Mouse (Mus musculus) left cerebral cortex, adult 2 months (tissue): ENCODE measurements around the gene Actl10. TPM values are rescaled to one million over a fixed set of nuclear protein-coding genes. Genes with fewer than 3 reads are reported as not detected.
A peak's percentile ranks its signal among the peaks of the same experiment; 100 is the strongest.

Experiments used
- DNase-seq, 2 experiments: peaks; one replicate each; pipeline ENCODE4 v3.0.0; 2021 to 2022; ENCODE audit warnings: low spot score in 2 of 2, mixed read lengths in 1 of 2; ENCODE audit errors: extremely low spot score in 1 of 2
- H3K27ac ChIP-seq: fragments of 200-600 bp; 2 replicates; pipeline ENCODE4 v1.8.1; 2022
- H3K4me3 ChIP-seq: fragments of 200-600 bp; 2 replicates; pipeline ENCODE4 v1.8.1; 2022
- CTCF ChIP-seq: fragments of 200-600 bp; IDR thresholded peaks from 2 replicates; pipeline ENCODE4 v1.8.1; 2022; ENCODE audit warnings: antibody characterized with exemption, mild to moderate bottlenecking, moderate library complexity
- intact Hi-C: fragments of 180-260 bp; cut with DNase I; formaldehyde crosslinking; loops from one replicate; pipeline ENCODE4 v1.15.1; 2025
- total RNA-seq, 2 experiments: library from RNA; stranded (reverse); gene quantifications; 2 replicates each; pipeline ENCODE4 v1.2.3; 2021

Gene Actl10
- total RNA-seq, 2 experiments from 2014 or later, result not detected

DNA sequence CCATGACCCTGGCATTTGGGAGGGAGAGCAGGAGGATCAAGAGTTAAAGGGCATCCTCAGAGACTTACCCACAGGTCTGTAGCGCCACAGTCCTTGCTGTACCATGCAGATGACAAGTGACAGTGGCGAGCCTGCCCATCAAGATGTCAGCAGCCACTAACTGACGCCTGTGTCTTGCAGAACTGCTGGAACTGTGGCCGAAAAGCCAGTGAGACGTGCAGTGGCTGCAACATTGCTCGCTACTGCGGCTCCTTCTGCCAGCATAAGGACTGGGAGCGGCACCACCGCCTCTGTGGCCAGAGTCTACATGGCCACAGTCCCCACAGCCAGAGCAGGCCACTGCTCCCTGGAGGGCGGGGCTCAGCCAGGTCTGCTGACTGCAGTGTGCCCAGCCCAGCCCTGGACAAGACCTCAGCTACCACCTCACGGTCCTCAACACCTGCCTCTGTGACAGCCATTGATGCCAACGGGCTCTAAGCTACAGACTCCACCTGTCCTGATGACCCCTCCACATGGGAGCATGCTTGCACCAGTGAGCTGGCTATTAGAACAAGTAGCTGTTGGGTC, 16.8 kb upstream of the Actl10 start:
- Histone ChIP-seq H3K27ac (no peak overlapping the region), H3K4me3 (no peak overlapping the region)
- no peak for DNase-seq
- TF ChIP-seq CTCF, result no peak
- intact Hi-C loops, result no loop called here

GRCm38 (mm10) chr2:154538310-154538709, 13.3 kb upstream of the Actl10 start:
- no peak for DNase-seq
- H3K4me3 ChIP-seq, result no peak overlapping the region
- H3K27ac ChIP-seq, result peak overlapping the region; percentile 79
- no peak for TF ChIP-seq CTCF
- intact Hi-C loops, result no loop called here

GRCm38 (mm10) chr2:154538710-154539109, 12.9 kb upstream of the Actl10 start:
- no peak for DNase-seq
- TF ChIP-seq CTCF, result no peak
- Histone ChIP-seq H3K4me3 (no peak overlapping the region), H3K27ac (peak overlapping the region; percentile 79)
- intact Hi-C loops, result loop anchor here (1.0 kb wide), 2 partner anchors 121 to 126 kb away; no protein-coding TSS in a partner anchor

- Histone ChIP-seq H3K4me3 (no peak overlapping the region), H3K27ac (peak overlapping the region; percentile 79; the same call in 1 of the 2 replicates)
- TF ChIP-seq CTCF, result peak; percentile 76
- DNase-seq, result peak in 1 of 2 experiments; percentile 56
- intact Hi-C loops, result loop anchor here (1.0 kb wide), 2 partner anchors 122 to 127 kb away; no protein-coding TSS in a partner anchor
These were observed 11.9 kb upstream of the Actl10 start for GRCm38 (mm10) chr2:154539720-154540119.

GRCm38 (mm10) chr2:154541630-154542029, 9.9 kb upstream of the Actl10 start:
- TF ChIP-seq CTCF, result peak; percentile 36
- no peak overlapping the region for H3K27ac ChIP-seq
- intact Hi-C loops, result no loop called here
- H3K4me3 ChIP-seq, result no peak overlapping the region
- no peak for DNase-seq

GRCm38 (mm10) chr2:154543567-154544347, 7.8 kb upstream of the Actl10 start:
- Histone ChIP-seq H3K27ac (peak overlapping the region; percentile 66), H3K4me3 (no peak overlapping the region)
- DNase-seq, result peak in 1 of 2 experiments; percentile 66
- TF ChIP-seq CTCF, result no peak; the same call in 1 of the 2 replicates
- intact Hi-C loops, result no loop called here

DNA sequence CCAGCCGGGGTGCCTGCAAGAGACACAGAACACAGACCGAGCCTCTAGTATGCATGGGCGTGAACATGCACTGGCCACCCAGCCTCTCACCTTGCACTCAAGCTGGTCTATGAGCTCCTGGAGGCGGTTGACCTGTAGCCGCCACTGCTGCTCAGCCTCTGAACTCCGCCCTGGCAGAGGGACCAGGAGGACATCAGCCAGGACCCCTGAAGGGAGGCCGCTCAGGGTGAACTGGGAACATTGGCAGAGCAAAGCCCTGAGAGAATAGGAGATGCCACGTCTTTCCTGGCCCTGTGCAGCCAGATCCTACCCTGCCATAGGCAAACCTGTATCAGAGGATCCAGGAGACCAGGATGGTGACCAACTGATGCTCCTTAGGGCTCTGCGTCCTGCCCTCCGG, 4.9 kb upstream of the Actl10 start, which contains the start of gene 1700003F12Rik:
Gene 1700003F12Rik (plus strand): TSS at position 375 of the 400 bp plus-strand sequence.
- no peak within 1 kb of the TSS for H3K27ac ChIP-seq
- intact Hi-C loops, result no loop called here

DNA sequence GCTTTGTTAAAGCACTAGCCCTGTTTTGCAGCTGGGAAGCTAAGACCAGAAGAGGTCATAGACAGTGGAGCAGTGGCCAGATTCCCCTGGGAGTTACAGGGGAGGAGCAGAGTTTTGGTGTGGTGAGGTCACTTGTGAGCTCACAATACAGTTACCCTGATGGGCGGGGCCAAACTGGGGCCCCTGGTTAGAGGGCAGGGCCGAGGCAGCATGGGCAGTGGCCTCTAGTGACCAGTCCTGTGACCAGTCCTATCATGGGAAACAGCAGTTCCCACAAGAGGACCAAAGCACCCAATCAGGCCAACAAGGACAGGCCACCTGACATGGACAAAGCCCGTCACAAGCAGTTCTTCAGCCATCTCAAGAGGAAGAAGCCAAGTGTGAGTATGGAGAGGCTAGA, 2.9 kb upstream of the Actl10 start:
- no peak for TF ChIP-seq CTCF
- intact Hi-C loops, result no loop called here
- H3K27ac ChIP-seq, result no peak overlapping the region
- no peak for DNase-seq
- H3K4me3 ChIP-seq, result no peak overlapping the region

More for the DNA sequence above, 4.9 kb upstream of the Actl10 start, which contains the start of gene 1700003F12Rik:
- no peak for TF ChIP-seq CTCF
- no peak within 1 kb of the TSS for H3K4me3 ChIP-seq
- DNase-seq, result no peak

GRCm38 (mm10) chr2:154549127-154549885, 2.3 kb upstream of the Actl10 start:
- TF ChIP-seq CTCF, result no peak
- peak; percentile 60 to 73 for DNase-seq
- Histone ChIP-seq H3K27ac (no peak overlapping the region), H3K4me3 (peak overlapping the region; percentile 42)
- intact Hi-C loops, result no loop called here

DNA sequence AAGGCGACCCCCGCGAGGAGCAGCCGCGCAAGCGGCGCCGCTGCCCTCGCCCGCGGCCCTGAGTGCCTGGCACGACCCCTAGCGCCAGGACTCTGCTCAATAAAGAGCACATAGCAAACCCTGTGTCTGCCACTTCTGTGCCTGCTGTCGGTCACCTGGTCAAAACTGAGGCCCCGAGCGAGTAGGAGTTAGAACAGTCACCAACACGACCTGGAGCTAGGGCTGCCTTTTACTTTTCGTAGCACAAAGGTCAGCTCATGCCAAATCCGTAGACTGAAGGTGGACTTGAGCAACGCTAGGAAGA, 1.7 kb upstream of the Actl10 start:
- no peak for DNase-seq
- no peak; the same call in 1 of the 2 replicates for TF ChIP-seq CTCF
- H3K4me3 ChIP-seq, result peak overlapping the region; percentile 42
- intact Hi-C loops, result no loop called here
- no peak overlapping the region for H3K27ac ChIP-seq

GRCm38 (mm10) chr2:154550937-154551336, 639 bp upstream of the Actl10 start:
- no peak overlapping the region for H3K27ac ChIP-seq
- no peak overlapping the region for H3K4me3 ChIP-seq
- no peak for DNase-seq
- intact Hi-C loops, result no loop called here
- no peak for TF ChIP-seq CTCF

DNA sequence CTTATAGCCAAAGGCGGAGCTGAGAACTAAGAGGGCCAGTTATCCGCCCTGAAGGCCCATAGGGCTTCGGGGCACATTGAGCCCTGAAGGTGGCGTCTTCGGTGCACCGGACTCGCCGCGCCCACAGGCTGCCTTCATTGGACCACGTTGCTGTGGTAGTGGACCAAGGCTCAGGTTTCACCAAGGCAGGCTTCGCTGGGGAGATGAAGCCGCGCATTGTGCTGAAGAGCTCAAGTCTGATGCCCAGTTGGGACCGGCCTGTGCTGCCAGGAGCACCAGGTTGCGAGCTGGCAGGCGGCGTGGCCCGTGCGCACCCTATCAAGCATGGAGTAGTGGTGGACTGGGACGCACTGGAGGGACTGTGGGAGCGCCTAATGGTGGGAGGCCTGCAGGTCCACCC, 351 bp downstream of the Actl10 start:
- no peak for TF ChIP-seq CTCF
- DNase-seq, result no peak
- Histone ChIP-seq H3K27ac (peak overlapping the region; percentile 45; the same call in 1 of the 2 replicates), H3K4me3 (peak overlapping the region; percentile 10; the same call in 1 of the 2 replicates)
- intact Hi-C loops, result no loop called here
